Mouse (Mus musculus): Measurements from ENCODE around the gene Myof.
A peak's percentile ranks its signal among the peaks of the same experiment; 100 is the strongest.

Gene Myof

DNA sequence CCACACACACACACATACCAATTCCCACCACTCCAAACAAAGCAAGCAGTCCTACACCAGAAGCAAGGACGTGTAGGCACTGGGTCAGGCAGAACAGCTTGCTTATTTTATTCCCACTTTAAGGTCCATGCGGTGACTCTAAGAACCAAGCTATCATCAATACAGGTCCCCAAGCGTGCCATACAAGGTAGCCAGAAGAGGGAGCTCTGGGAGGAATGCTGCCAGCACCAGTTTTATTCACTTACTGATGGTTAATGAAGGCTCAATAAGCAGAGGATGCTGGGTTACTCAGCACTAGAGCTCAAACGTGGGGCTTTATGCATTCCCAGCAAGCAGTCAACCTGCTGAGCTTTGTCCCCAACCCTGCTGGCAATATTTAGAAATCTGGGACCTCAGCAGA lies 96.7 kb downstream of the Myof start:
- no peak for DNase-seq (ENCODE audit: low spot score)

DNA sequence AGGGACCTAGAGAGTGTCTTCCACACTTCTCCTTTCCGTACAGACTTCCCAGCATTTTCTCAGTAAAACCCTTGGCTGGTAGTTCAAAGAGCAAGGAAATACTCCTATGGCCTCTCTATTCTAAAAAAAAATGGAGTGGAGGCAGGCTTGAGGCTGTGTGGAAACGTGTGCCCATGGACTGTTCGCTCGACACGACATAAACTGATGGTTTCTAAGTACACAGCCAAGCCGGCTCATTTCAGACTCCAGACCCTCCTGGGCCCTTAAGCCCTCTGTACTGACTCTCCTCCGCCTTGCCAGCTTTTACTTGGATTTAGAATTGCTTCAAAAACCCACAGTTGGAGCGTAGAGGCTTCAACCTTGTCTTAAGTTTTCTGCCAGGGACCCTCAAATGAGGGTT lies 97.3 kb downstream of the Myof start:
- no peak for DNase-seq (ENCODE audit: low spot score)

DNA sequence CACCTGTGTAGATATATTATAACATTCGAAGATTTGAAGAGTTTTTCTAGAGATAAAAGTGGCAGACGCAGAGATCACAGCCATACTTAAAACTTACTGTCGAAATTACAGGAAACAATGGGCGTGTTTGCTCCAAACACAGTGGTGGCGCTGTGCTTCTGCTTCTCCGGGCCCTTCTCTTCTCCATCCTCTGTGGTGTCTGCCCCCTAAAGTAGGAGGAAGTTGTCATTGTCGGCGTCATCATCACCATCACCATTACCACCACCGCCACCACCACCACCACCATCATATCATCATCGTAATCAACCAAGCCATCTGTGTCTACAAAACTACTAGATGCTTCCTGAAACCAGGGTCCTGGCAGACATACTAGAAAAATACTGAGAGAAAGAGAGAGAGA lies 104.2 kb downstream of the Myof start:
- DNase-seq (ENCODE audit: low spot score): no peak

DNA sequence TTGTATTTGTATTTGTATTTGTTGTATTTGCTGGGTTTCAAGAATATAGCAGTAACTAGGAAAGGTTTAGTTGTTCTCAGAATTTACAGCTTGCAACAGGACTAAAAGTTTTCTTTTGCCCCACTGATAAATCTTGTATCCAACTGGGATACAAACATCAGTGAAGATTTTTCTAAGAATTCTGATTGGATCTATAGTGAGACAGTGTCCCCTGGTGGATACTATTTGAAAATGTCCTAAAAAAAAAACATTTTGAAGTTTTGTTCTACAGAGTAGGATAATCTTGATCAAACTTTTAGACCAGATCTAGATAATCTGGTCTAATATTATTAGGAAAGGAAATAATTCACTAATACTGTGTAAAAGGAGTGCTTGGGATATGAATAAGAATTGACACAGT lies 106.3 kb downstream of the Myof start:
- DNase-seq (ENCODE audit: low spot score): no peak

DNA sequence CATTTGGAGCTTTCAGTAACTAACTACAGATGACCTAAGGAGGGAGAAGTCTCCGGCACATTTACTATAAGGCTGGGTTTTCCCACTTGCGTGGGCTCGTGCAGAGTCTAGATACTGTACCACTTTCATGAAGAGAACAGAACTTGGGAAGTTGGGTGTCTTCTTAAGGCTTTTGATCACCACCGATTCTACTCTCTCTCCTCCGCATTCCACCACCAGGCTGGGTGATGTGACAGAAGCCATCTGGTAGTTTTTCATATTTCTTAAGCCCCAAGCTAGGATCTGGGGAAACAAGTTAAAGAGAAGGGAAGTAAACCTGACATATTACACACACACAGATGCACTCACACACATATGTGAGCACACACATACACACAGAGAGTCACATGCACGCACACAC lies 108.7 kb downstream of the Myof start:
- DNase-seq (ENCODE audit: low spot score): no peak

DNA sequence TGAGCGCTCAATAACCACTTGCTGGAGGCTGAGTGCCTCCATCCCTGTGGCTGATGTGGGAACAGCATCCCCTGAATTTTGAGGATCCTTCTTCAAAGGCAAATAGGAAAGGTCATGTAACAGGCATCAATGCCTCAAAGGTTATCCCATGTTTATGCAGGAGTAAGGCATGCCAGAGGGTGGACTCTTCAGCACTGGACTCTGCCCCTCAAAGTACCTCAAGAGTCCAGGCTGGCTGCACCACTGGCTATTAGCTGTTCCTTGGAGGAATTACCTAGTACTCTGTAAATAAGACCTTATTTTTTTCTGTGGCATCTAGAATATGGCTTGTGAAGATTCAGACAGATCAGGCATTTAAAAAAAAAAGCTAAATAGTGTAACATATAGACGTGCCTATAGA lies 111.2 kb downstream of the Myof start:
- no peak for DNase-seq (ENCODE audit: low spot score)

DNA sequence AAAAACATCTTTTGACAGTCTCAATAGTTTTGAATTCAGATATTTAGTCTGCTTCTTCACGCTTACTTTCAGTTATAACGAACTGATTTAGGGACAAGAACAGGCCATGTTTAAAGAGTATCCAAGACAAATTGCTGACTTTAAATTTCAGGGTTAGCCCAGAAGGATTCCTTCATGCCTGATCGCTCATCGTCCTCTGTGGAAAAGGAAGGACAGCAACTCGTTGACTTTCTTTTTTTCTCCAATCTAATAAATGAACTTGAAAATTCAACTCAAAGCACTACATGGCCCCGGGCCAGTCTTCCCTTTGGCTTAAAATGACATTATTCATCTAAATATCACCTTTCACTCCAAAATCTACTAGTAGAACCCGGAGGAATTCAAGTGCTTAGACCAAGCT lies 115.5 kb downstream of the Myof start:
- DNase-seq (ENCODE audit: low spot score): no peak

DNA sequence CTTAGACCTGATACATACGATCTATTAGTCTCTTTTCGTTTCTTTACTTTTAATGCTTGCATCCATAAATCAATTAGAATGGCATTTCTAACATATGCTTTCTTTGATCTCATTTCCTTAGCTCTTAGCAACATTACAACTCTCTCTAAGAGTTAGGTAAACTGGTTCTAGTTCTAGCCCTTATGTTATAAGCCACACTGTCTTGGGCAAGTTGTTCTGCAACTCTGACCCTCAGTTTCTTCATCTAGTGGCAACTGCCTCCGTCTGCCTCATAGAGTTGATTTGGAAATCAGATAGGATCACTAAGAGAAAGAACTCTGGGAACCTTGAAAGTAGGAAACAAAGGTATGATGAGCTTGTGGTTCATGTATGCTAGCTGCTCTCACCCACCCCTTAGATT lies 118.1 kb downstream of the Myof start:
- DNase-seq (ENCODE audit: low spot score): no peak

DNA sequence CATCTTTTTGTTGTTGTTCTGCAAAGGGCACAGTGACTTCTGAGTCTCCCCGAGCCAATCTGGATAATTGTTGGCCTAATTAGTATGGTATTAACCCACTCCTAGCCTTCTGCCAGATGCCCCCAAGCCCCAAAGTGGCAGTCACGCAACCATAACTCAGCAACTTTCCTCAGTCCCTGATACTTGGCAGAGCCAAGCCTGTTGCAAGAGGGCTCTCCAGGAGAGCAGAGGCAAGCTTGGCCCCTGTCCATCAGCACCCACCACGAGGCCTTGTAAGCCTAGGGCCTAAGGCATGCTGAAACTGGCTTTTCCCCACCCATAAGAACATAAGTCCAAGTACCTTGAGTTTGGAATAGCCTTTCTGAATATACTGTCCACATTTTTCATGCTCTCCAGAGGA lies 119.1 kb downstream of the Myof start:
- no peak for DNase-seq (ENCODE audit: low spot score)

DNA sequence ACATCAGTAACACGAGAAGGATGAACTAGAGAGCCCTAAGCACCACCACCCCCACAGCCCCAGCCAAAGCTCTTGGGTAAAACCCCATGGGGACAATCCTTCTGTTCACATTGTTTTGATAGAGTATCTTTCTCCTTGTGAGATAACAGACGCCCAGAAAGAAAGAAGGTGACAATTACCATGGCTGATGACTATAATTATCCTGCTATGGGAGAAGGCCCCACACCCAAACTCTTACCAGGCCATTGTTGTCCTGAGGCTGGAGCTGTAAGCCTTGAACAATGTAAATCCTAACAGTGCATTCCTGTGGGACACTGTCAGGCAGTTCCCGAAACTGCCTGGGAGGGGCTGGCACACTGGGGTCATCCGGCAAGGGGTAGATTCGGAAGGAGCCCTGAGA lies 122.3 kb downstream of the Myof start:
- no peak for DNase-seq (ENCODE audit: low spot score)

DNA sequence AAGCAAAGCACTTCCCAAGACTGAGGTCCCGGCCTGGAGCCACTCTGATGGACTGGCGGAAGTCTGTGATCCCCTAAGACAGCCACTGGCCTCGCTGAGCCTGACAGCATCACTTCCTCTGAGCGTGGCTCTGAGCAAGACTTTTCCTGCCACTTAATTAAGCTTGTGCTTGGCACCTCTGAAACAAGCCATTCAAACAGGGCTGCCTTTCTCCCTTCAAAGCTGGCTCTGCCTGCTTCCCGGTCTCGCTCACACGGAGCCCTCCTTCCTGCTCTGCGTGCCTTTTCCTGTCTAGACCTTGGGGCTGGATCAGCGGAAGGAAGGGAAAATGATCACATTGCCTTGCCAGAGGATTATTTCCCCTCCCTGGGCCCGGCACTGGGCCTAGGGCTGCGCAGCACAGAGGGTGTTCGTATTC lies 124.9 kb downstream of the Myof start:
- DNase-seq (ENCODE audit: low spot score): no peak

DNA sequence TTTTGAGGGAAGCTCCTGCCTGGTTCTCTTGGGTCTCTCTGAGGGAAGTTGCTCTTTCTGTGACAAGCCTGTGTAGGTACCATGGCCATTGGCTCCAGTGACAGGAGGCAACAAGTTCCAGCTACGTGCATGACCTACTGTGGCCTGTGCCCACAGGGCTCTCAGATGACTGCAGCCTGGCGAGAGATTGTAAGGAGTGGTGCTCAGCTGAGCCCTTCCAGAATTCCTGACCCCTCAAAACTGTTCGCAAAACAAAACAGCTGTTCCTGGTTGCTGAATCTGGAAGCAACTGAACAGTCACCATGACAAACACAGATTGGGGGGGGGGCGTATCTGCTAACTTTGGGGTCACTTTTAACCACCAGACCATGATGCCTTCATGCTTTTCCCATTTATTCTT lies 129.1 kb downstream of the Myof start:
- no peak for DNase-seq (ENCODE audit: low spot score)

DNA sequence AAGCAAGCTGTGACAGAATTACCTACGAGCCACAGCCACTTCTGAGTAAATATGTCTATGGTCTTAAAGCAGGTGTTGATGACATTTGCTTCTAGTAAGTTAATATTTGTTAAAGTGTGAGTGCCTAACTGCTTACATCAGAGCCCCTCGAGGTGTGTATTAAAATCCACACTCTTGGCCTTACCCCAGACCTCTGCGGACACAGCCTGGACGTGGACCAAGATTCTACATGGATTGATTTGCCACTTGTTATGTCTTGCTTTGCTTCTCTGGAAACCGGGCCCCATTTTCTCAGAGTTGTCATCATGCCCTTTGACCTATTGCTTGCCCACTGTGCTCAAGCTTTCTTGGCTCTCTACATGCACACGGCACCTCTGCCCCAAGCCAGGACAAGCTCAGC lies 130.9 kb downstream of the Myof start:
- DNase-seq (ENCODE audit: low spot score): no peak

DNA sequence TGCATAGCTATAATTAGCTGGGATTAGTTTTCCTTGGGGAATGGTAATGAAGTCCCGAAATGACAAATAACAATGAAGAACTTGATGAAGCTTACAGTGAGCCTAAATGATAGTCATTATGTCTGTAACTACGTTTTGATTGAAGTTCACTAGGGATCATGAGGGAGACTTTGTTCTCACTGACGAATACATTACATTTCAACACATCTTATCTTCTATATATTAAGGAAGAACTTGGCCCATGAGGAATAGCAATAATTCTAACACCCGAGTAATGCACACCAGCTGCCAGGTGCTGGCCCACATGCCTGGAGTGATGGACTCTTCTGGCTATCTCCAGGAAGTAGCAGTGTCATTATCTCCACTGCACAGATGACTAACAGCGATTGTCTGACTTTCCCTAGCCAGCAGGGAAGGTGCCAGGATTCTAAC lies 133.5 kb downstream of the Myof start:
- no peak for DNase-seq (ENCODE audit: low spot score)

DNA sequence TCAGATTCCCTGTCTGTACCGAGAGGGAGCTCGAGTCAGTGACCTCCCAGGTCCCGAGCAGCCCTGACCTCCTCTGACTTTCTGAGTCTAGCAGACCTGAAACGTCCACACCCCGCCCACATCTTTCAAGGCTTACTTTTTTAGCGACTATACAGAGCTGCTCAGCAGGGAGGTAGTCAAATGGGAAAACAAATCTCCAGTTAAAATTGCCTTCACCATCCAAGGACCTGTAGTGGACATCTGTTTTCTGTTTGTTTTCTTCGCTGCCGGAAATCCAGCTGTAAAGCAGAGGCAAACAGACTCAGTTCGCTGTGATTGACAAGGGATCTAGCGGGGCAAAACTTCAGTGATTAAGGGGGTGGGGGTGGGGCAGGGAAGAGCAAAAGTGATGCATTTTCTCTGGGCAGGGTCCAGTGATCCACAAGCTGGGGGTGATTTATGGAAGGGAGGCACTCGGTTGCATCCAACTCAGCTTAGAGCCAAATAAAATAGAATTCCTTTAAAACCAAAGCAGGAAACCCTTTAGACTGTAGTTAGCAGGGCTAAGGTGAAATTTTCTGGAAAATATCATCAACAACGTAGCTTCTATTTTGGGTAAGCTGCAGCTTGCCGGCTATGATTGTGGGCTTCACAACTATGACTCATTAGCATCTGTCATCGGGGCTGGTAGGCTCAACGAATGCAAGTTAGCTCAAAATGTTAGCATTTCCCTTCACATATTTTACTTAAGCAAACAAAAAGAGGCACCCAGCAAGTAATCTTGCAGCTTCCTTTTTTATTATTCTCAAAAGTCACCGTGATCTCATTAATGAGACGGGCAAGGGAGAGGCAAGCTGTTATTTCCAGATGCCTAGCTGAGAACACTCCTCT lies 135.7 kb downstream of the Myof start:
- peak; percentile 35 for DNase-seq (ENCODE audit: low spot score)

DNA sequence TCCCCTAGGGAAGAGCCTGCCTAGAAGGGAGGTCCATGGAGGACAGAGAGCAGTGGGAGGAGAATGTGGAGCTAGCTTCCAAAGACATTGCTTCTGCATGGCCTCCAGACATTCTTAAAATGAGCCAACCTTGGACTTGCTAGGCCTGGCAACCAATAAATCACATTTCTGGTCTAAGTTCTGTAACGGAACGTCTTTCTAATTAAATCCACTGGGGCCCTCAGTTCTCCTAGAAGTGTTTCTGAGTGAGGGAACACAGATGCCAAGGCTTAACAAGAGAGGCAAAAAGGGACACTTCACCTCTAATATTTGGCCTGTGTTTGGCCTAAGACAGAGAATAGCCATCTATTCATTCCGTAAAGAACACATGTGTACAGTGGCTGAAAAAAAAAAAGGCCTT lies 136.5 kb downstream of the Myof start:
- DNase-seq (ENCODE audit: low spot score): no peak

DNA sequence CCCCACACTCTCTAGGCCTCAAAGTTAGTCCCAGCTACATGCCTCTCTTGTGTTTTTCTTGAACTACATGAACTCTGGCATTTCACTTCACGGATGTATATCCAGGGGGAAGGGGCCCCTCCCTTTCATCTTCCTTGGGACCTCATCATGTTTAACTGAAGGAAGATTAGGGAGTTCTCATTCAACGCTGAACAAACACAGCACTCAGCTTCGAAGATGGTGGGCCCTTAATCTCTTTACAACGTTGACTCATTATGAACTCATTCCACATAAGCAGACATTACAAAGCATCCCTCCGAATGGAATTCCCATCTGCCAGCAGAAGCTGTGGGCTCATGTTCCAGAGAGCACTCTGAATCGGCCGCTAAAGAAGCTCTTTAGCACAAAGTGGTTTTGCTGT lies 147.3 kb downstream of the Myof start:
- no peak for DNase-seq (ENCODE audit: low spot score)

DNA sequence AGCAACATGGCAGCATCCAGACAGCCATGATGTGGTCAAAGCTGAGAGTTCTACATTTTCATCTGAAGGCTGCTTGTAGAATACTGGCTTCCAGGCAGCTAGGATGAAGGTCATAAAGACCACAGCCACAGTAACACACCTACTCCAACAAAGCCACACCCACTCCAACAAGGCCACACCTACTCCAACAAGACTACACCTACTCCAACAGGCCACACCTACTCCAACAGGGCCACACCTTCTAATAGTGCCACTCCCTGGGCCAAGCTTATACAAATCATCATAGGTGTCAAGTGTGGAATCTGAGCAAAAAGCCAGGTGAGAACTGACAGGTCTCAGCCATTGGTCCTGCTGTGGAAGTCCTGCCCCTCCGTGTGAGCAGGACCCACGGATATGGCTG lies 152.4 kb downstream of the Myof start:
- no peak for DNase-seq (ENCODE audit: low spot score)

DNA sequence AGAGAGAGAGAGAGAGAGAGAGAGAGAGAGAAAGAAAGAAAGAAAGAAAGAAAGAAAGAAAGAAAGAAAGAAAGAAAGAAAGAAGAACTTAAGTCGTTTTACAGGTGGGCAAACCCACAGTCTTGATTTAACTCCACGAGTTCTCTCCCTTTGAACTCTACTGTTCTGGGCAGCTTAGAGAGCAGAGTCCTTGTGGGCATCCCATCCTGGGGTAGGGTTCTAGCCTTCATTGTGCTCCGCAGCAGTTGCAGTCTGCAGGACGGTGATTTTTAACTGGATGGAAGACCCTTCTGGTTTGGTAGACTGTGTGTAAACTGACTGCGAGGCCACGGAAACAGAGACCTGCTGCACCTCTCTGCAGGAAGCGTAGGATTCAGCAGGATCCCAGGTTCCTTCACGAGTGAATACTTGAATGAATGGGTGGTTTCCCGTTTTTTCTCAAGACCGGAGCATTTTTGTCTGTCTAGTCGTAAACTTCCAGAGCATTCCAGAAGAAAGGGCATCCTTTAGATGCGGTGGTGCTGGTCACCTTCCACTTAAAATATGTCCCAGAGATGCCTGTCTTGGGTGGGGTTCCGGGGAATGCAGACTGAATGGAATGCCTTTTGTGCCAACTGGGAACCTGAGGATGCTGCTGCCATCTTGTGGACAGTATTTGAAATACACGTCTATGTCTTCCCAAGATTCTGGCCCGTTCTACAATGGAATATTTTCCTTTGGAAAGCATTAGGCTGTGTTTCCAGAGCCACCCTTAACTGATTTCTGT lies 156.8 kb downstream of the Myof start:
- no peak for DNase-seq (ENCODE audit: low spot score)

DNA sequence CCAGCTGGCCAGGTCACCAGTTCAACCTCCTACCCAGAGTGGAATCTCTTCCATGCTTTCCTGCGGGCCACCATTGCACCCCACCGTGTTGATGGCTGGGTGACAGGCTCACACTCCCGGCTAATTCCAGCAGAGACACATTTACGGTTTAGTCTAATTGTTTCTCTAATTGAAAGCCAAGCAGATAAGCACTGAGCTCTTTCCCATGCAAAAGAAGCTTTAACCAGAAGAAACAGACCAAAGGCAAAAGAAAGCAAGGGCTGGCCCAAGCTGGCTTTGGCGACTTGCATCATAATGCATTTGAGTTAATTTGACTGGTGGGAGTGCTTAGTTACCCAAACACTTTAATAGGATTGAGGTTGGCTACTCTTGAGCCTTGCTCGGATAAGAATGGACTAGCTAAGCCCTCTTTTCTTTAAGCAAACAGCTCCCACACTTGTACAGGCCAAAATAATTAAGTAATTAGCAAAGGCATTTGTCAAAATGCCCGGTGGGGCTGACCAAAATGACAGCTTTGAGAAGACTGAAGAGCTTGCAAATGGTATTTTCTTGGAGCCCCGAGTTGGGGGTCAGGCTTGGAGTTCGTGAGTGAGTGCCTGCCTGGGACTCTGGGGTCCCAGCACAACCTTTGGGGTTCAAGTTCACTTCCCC lies 161.8 kb downstream of the Myof start:
- DNase-seq (ENCODE audit: low spot score): no peak

DNA sequence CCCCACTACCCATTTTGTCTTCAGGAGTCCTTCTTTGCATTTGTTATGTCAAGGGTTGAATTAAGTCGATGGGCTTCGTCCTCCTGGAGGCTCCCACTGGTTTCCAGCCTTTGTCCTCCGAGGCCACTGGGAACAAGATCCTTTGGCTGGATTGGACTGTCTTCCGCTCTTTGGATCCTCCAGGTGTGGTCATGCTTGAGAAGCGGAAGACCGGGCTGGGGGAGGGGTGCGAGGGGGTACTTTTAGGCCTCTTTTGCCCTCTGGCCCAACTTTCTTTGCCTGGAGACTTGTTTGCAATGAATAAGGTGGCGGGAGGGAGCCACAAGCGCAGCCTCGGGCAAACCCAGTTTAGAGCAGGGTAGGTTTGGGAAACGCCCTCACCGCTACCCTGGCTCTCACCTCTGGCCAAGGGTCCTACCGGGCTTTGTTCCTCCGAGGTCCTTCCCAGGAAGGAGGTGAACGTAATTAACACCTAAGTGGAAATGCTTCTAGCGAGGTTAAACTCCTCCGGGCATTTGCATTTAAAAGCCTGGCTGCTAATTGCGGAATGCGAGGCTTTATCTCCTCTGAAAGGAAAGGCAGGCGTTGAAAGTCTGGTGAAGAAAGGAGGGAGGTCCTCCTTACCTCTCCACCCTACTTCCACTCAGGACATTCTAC lies 165.7 kb downstream of the Myof start:
- DNase-seq (ENCODE audit: low spot score): no peak

DNA sequence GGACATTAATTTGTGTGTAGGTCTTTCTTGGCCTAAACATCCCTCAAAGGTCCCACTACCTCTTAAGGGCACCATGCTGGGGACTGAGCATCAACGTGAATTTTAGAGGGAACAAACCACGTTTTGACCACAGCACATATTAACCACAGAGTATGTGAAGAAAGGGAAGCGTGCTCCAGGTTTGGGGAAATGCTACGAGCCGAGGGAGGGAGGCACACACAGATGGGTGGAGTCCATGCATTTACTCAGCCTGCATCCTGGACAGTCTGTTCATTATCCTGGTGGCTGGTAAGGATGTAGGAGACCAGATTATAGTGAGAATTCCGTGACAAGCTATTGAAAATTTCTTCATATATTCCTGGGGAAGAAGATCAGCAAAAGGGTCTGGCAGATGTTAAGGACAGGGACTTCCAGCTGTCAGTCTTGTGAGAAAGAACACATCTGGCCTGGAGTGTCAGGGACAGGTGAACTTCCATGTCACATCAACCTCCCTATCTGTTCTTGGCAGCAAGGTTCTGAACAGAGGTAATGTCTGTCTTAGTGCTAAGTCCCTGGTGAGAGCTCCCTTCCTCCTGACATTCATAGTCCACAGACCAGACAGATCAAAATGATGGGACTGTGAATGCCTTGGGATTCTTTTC lies 166.7 kb downstream of the Myof start:
- DNase-seq (ENCODE audit: low spot score): no peak
